Mouse (Mus musculus): Measurements from ENCODE around the gene Slc12a6.
A peak's percentile ranks its signal among the peaks of the same experiment; 100 is the strongest.

Slc12a6 gene

GRCm38 (mm10) chr2:112265448-112266241 lies at the start of gene Slc12a6:
Slc12a6 (plus strand) TSS chr2:112265825.
- peak; percentile 82 for DNase-seq (ENCODE audit: low read depth, low spot score)

- DNase-seq (ENCODE audit: low read depth, low spot score), result no peak
Observed at GRCm38 (mm10) chr2:112215977-112216376, 49.6 kb upstream of the Slc12a6 start.

- no peak for DNase-seq (ENCODE audit: low read depth, low spot score)
Observed at GRCm38 (mm10) chr2:112217614-112218013, 48.0 kb upstream of the Slc12a6 start.

- DNase-seq (ENCODE audit: low read depth, low spot score), result no peak
Observed at GRCm38 (mm10) chr2:112220880-112221279, 44.7 kb upstream of the Slc12a6 start.

GRCm38 (mm10) chr2:112222607-112223006 lies 43.0 kb upstream of the Slc12a6 start:
- DNase-seq (ENCODE audit: low read depth, low spot score), result no peak

GRCm38 (mm10) chr2:112224356-112224755 lies 41.3 kb upstream of the Slc12a6 start:
- no peak for DNase-seq (ENCODE audit: low read depth, low spot score)

- DNase-seq (ENCODE audit: low read depth, low spot score), result no peak
Observed at GRCm38 (mm10) chr2:112232623-112233022, 33.0 kb upstream of the Slc12a6 start.

GRCm38 (mm10) chr2:112236620-112237019 lies 29.0 kb upstream of the Slc12a6 start:
- DNase-seq (ENCODE audit: low read depth, low spot score), result no peak

- DNase-seq (ENCODE audit: low read depth, low spot score), result no peak
Observed at GRCm38 (mm10) chr2:112238006-112238405, 27.6 kb upstream of the Slc12a6 start.

GRCm38 (mm10) chr2:112239212-112239934 lies 26.3 kb upstream of the Slc12a6 start, which contains the start of gene Lpcat4:
Lpcat4 (plus strand) TSS chr2:112239468.
- DNase-seq (ENCODE audit: low read depth, low spot score), result no peak

GRCm38 (mm10) chr2:112239935-112240721 lies 25.5 kb upstream of the Slc12a6 start:
- no peak for DNase-seq (ENCODE audit: low read depth, low spot score)

- no peak for DNase-seq (ENCODE audit: low read depth, low spot score)
Observed at GRCm38 (mm10) chr2:112241787-112242186, 23.8 kb upstream of the Slc12a6 start.

GRCm38 (mm10) chr2:112245307-112245706 lies 20.3 kb upstream of the Slc12a6 start:
- DNase-seq (ENCODE audit: low read depth, low spot score), result no peak

GRCm38 (mm10) chr2:112246193-112246592 lies 19.4 kb upstream of the Slc12a6 start:
- DNase-seq (ENCODE audit: low read depth, low spot score), result no peak

GRCm38 (mm10) chr2:112247323-112247722 lies 18.3 kb upstream of the Slc12a6 start:
- no peak for DNase-seq (ENCODE audit: low read depth, low spot score)

GRCm38 (mm10) chr2:112249780-112250453 lies 15.7 kb upstream of the Slc12a6 start:
- no peak for DNase-seq (ENCODE audit: low read depth, low spot score)

GRCm38 (mm10) chr2:112254675-112255515 lies 10.7 kb upstream of the Slc12a6 start:
- no peak for DNase-seq (ENCODE audit: low read depth, low spot score)

- DNase-seq (ENCODE audit: low read depth, low spot score), result no peak
Observed at GRCm38 (mm10) chr2:112259241-112259962, 6.2 kb upstream of the Slc12a6 start, which contains the start of gene Nutm1. Nutm1 (minus strand) TSS chr2:112259291.

- peak; percentile 80 for DNase-seq (ENCODE audit: low read depth, low spot score)
Observed at GRCm38 (mm10) chr2:112261748-112262653, 3.6 kb upstream of the Slc12a6 start, which contains the start of gene Nop10. Nop10 (plus strand) TSS chr2:112261926.

Data from retina, adult 2 months (tissue).